Mouse (Mus musculus) forebrain, embryonic 15.5 days (tissue): ENCODE measurements around the gene Shf. TPM values are rescaled to one million over a fixed set of nuclear protein-coding genes. Genes with fewer than 3 reads are reported as not detected.
A peak's percentile ranks its signal among the peaks of the same experiment; 100 is the strongest.

ENCODE experiments used
- ATAC-seq: fragments of 200-750 bp; cut with Nextera tagmentation; replicated peaks from 2 replicates; pipeline ENCODE4 v1.8.0; 2017; ENCODE audit warnings: mild to moderate bottlenecking, moderate TSS enrichment, moderate library complexity
- H3K27ac ChIP-seq: fragments of 300-500 bp; sonication (generic); replicated peaks from 2 replicates; pipeline ENCODE4 v1.5.1; 2015; ENCODE audit warnings: mild to moderate bottlenecking, inconsistent platforms
- H3K27me3 ChIP-seq: fragments of 300-500 bp; sonication (generic); 2 replicates; pipeline ENCODE4 v1.6.1; 2015; ENCODE audit warnings: inconsistent platforms
- H3K36me3 ChIP-seq: fragments of 300-500 bp; sonication (generic); 2 replicates; pipeline ENCODE4 v1.6.1; 2015; ENCODE audit warnings: mild to moderate bottlenecking, inconsistent platforms
- H3K4me1 ChIP-seq: fragments of 300-500 bp; sonication (generic); 2 replicates; pipeline ENCODE4 v1.6.1; 2015; ENCODE audit warnings: inconsistent platforms
- H3K4me2 ChIP-seq: fragments of 300-500 bp; sonication (generic); replicated peaks from 2 replicates; pipeline ENCODE4 v1.6.1; 2015; ENCODE audit warnings: mild to moderate bottlenecking, inconsistent platforms
- H3K4me3 ChIP-seq: fragments of 300-500 bp; sonication (generic); 2 replicates; pipeline ENCODE4 v1.5.1; 2015; ENCODE audit warnings: mild to moderate bottlenecking, inconsistent platforms
- H3K9ac ChIP-seq: fragments of 300-500 bp; sonication (generic); replicated peaks from 2 replicates; pipeline ENCODE4 v1.6.1; 2015; ENCODE audit warnings: mild to moderate bottlenecking, inconsistent platforms
- H3K9me3 ChIP-seq: fragments of 300-500 bp; sonication (generic); 2 replicates; pipeline ENCODE4 v1.6.1; 2016; ENCODE audit warnings: inconsistent platforms
- WGBS: fragments of 180-500 bp; shearing (Covaris S2); methylation state at CpG from one replicate; pipeline ENCODE4 v1.1.7; 2015; ENCODE audit warnings: mixed read lengths; 5-methylcytosine and 5-hydroxymethylcytosine counted together
- polyA plus RNA-seq: library from polyadenylated mRNA; unstranded; fragments of >200 nt; fragmentation: Nextera tagmentation; extraction: Ambion mirVana; gene quantifications from 2 replicates; pipeline ENCODE4 v1.2.1, GENCODE M21; 2015

Gene Shf
- polyA plus RNA-seq, 1 experiment from 2014 or later = 11.0 TPM

GRCm38 (mm10) chr2:122306184-122306583, 62.8 kb downstream of the Shf start:
- Histone ChIP-seq H3K4me3 (no peak overlapping the region), H3K27me3 (peaks cover 39% of the 10 kb centered on the region), H3K9me3 (no peaks in the 10 kb centered on the region), H3K4me2 (no peak overlapping the region), H3K27ac (no peak overlapping the region), H3K36me3 (no peaks in the 10 kb centered on the region), H3K4me1 (peaks cover 12% of the 10 kb centered on the region), H3K9ac (no peak overlapping the region)
- WGBS = 48% methylated on average over 4 of the region's 4 CpGs
- no peak for ATAC-seq

GRCm38 (mm10) chr2:122305097-122305892, 63.7 kb downstream of the Shf start:
- WGBS = 86% methylated on average over 16 of the region's 16 CpGs
- Histone ChIP-seq H3K4me1 (peaks cover 16% of the 10 kb centered on the region), H3K9ac (no peak overlapping the region), H3K9me3 (no peaks in the 10 kb centered on the region), H3K27me3 (peaks cover 46% of the 10 kb centered on the region), H3K4me3 (no peak overlapping the region), H3K27ac (no peak overlapping the region), H3K36me3 (no peaks in the 10 kb centered on the region), H3K4me2 (no peak overlapping the region)
- no peak for ATAC-seq

GRCm38 (mm10) chr2:122304544-122304943, 64.4 kb downstream of the Shf start:
- WGBS = 93% methylated on average over 6 of the region's 6 CpGs
- peaks cover 54% of the 10 kb centered on the region for H3K27me3 ChIP-seq

GRCm38 (mm10) chr2:122302574-122303241, 66.3 kb downstream of the Shf start:
- no peak overlapping the region for H3K9ac ChIP-seq
- H3K4me3 ChIP-seq = no peak overlapping the region
- ATAC-seq = peak; percentile 65
- WGBS = 12% methylated on average over 9 of the region's 9 CpGs
- H3K4me2 ChIP-seq = no peak overlapping the region
- H3K9me3 ChIP-seq = no peaks in the 10 kb centered on the region
- no peaks in the 10 kb centered on the region for H3K36me3 ChIP-seq
- H3K27ac ChIP-seq = no peak overlapping the region
- H3K27me3 ChIP-seq = peaks cover 72% of the 10 kb centered on the region
- peaks cover 32% of the 10 kb centered on the region for H3K4me1 ChIP-seq

More at GRCm38 (mm10) chr2:122304544-122304943, 64.4 kb downstream of the Shf start:
- no peaks in the 10 kb centered on the region for H3K36me3 ChIP-seq
- H3K27ac ChIP-seq = no peak overlapping the region
- no peak for ATAC-seq
- H3K9me3 ChIP-seq = no peaks in the 10 kb centered on the region
- H3K9ac ChIP-seq = no peak overlapping the region
- H3K4me3 ChIP-seq = no peak overlapping the region
- H3K4me2 ChIP-seq = no peak overlapping the region
- H3K4me1 ChIP-seq = peaks cover 16% of the 10 kb centered on the region

GRCm38 (mm10) chr2:122301921-122302573, 66.9 kb downstream of the Shf start:
- H3K27ac ChIP-seq = no peak overlapping the region
- H3K4me1 ChIP-seq = peaks cover 38% of the 10 kb centered on the region
- peaks cover 76% of the 10 kb centered on the region for H3K27me3 ChIP-seq
- H3K9ac ChIP-seq = peak overlapping the region; percentile 45
- WGBS = 8% methylated on average over 23 of the region's 23 CpGs
- H3K4me3 ChIP-seq = peak overlapping the region; percentile 50
- H3K36me3 ChIP-seq = no peaks in the 10 kb centered on the region
- ATAC-seq = no peak
- H3K4me2 ChIP-seq = peak overlapping the region; percentile 93
- H3K9me3 ChIP-seq = no peaks in the 10 kb centered on the region

GRCm38 (mm10) chr2:122301081-122301920, 67.7 kb downstream of the Shf start:
- Histone ChIP-seq H3K9ac (peak overlapping the region; percentile 45), H3K27me3 (peaks cover 80% of the 10 kb centered on the region), H3K27ac (no peak overlapping the region), H3K9me3 (no peaks in the 10 kb centered on the region), H3K4me1 (peaks cover 38% of the 10 kb centered on the region), H3K4me3 (peak overlapping the region; percentile 50), H3K36me3 (no peaks in the 10 kb centered on the region), H3K4me2 (peak overlapping the region; percentile 93)
- 1% methylated on average over 45 of the region's 48 CpGs for whole genome bisulfite sequencing
- ATAC-seq = peak; percentile 52

GRCm38 (mm10) chr2:122300656-122301020, 68.3 kb downstream of the Shf start:
- ATAC-seq = no peak
- peaks cover 38% of the 10 kb centered on the region for H3K4me1 ChIP-seq

GRCm38 (mm10) chr2:122299911-122300655, 68.9 kb downstream of the Shf start:
- Histone ChIP-seq H3K27ac (no peak overlapping the region), H3K4me2 (no peak overlapping the region), H3K9ac (no peak overlapping the region), H3K27me3 (peaks cover 85% of the 10 kb centered on the region), H3K4me1 (peaks cover 38% of the 10 kb centered on the region), H3K9me3 (no peaks in the 10 kb centered on the region), H3K4me3 (no peak overlapping the region), H3K36me3 (no peaks in the 10 kb centered on the region)
- ATAC-seq = no peak
- 13% methylated on average over 14 of the region's 14 CpGs for WGBS

More at GRCm38 (mm10) chr2:122300656-122301020, 68.3 kb downstream of the Shf start:
- 4% methylated on average over 14 of the region's 14 CpGs for WGBS
- Histone ChIP-seq H3K36me3 (no peaks in the 10 kb centered on the region), H3K4me3 (peak overlapping the region; percentile 50), H3K9me3 (no peaks in the 10 kb centered on the region), H3K4me2 (peak overlapping the region; percentile 93), H3K27ac (no peak overlapping the region), H3K27me3 (peaks cover 83% of the 10 kb centered on the region), H3K9ac (no peak overlapping the region)

Other genes starting within 250 kb of the Shf start
- gene B2m, start 221.5 kb downstream of the Shf start, polyA plus RNA-seq = 67.0 and 71.9 TPM in 2 replicates
- not detected in 2 replicates for gene Trim69, start 208.5 kb downstream of the Shf start, polyA plus RNA-seq
- not detected in 2 replicates for gene Patl2, start 183.0 kb downstream of the Shf start, polyA plus RNA-seq
- not detected in 2 replicates for gene Terb2, start 182.9 kb downstream of the Shf start, polyA plus RNA-seq
- gene Sord, start 134.4 kb downstream of the Shf start, polyA plus RNA-seq = 16.0 and 16.2 TPM in 2 replicates
- gene Duox2, start 70.7 kb downstream of the Shf start, polyA plus RNA-seq = 0.03 TPM in 1 of 2 replicates, not detected in the other
- 0.13 TPM in 1 of 2 replicates, not detected in the other for gene Duoxa2, start 70.3 kb downstream of the Shf start, polyA plus RNA-seq
- gene Duoxa1, start 55.4 kb downstream of the Shf start, polyA plus RNA-seq = not detected in 2 replicates
- 0.04 and 0.06 TPM in 2 replicates for gene Duox1, start 53.5 kb downstream of the Shf start, polyA plus RNA-seq
- gene Slc28a2, start 57.3 kb upstream of the Shf start, polyA plus RNA-seq = not detected in 2 replicates
- gene Gm14085, start 115.8 kb upstream of the Shf start, polyA plus RNA-seq = not detected in 2 replicates
- gene Gatm, start 242.1 kb upstream of the Shf start, polyA plus RNA-seq = 22.8 and 24.2 TPM in 2 replicates